Mouse (Mus musculus) cerebellum, postnatal 14 days (tissue): Measurements from ENCODE around the gene Slc35e2.
A peak's percentile ranks its signal among the peaks of the same experiment; 100 is the strongest.
"Not testable (repeated sequence)": the region's sequence is repeated elsewhere in the genome, so short reads cannot be mapped to it uniquely, and the experiment has no call there.

Experiments
- DNase-seq, 2 experiments: peaks; one replicate each; pipeline ENCODE4 v3.0.0; 2021; ENCODE audit warnings: mixed read lengths in 2 of 2

The Slc35e2 gene

DNA sequence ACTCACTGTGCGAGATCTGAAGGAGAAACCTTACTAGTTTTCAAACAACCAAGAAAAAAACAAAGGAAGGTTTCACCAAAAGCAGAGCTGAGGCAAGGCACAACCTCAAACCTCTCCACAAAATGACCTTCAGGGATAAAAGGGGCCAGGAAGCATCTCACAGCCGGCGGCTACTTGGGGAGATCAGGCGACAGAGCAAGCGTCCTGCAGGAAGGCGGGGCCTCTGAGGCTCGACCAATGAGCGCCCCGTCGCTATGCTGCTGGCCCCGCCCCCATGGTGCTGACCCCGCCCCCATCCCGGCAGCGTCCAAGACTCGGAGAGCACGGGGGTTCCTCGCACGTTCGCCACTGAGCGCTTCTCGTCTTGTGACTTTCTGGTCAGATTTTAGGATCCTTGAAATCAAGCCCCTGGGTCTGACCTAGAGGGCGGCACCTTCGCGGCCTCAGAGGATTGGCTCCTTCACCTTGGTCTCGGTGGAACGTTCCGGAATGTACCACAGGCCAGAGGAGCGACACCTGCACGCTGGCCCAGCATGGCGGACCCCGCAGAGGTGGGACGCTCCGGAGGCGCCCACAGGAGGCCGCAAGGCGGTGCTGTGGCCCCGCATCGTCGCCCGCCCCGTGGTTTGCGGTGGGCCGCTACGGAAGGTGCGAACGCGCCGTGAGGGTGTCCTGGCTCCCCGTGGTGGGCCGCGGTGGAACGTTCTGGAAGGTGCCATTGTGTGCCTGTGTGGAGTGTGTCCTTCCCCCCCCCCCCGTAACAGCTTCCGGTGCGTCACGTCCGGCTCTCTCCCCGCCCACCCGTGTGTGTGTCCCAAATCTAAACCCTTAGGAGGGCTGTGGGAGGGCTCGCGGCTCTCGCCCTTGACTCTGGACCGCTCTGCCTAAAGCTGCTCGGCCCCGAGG lies at the start of gene Slc35e2:
Slc35e2 (plus strand) TSS at position 326 of the 906 bp plus-strand sequence.
- peak; percentile 98 to 99 for DNase-seq

DNA sequence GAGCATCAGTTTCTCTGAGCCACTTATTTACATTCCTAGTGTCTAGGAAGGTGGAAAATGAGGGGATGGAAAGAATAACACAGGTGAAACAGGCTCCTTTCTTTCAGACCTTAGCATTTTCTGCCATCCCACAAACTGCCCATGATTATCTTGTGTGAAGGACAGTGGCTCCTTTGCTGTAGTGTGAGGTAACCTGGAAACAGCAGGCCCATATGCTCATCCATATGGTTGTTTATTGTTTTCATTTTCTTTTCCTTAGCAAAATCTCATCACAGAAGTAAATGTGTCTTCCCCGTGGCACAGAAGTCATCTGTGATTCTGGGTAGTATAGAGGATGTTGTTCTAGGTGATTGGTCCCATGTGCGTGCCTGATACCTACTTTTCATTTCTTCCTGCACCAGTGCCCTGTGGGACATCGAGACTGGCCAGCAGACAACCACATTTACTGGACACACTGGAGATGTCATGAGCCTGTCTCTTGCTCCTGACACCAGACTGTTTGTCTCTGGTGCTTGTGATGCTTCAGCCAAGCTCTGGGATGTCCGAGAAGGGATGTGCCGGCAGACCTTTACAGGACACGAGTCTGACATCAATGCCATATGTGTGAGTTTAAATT lies 48.2 kb upstream of the Slc35e2 start:
- peak in 1 of 2 experiments; percentile 33 for DNase-seq

DNA sequence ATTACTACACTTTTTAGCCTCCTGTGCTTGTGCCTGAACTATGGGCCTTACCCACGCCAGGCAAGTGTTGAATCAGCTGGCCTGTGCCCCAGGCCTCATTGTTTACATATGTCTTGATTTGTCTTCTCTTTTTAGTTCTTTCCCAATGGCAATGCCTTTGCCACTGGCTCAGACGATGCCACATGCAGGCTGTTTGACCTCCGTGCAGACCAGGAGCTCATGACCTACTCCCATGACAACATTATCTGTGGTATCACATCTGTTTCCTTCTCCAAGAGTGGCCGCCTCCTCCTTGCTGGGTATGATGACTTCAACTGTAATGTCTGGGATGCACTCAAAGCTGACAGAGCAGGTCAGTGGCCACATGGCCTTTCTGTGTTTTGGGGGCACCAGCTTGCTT lies 46.3 kb upstream of the Slc35e2 start:
- no peak for DNase-seq

DNA sequence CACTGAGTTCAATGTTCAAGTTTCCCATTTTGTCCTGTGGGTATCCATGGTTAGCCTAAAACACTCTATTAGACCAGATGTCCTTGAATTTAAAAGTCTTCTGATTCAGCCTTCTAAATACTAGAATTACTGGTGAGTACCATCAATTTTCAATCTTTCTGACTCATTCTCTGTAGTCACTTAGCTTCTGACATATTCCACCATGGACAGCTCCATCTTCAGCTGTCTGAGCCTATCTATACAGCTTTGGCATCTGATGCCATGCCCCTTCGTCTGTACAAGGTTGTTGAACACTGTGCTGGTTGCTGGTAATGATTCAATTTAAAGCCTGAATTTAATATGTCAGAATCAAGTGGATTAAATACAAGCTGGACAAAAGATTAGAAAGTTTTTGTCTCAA lies 45.8 kb upstream of the Slc35e2 start:
- no peak for DNase-seq

DNA sequence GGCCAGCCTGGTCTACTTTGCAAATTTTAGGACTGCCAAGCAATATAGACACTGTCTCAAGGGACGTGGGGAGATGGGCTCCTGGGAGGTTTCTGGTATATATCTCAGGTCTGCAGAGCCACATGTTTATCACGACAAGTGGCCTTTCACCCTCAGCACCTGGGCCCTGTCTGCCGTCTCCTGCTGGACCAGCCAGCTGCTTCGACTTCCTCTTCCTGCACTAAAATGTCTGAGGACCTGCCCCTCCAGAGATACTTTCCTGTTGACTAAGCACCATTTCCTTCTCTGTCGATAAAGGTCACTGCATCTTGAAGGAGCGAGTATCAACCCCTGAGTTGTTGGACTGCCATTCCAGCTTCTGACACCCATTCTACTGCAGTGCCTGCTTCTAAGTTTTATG lies 41.8 kb upstream of the Slc35e2 start:
- DNase-seq, result no peak

DNA sequence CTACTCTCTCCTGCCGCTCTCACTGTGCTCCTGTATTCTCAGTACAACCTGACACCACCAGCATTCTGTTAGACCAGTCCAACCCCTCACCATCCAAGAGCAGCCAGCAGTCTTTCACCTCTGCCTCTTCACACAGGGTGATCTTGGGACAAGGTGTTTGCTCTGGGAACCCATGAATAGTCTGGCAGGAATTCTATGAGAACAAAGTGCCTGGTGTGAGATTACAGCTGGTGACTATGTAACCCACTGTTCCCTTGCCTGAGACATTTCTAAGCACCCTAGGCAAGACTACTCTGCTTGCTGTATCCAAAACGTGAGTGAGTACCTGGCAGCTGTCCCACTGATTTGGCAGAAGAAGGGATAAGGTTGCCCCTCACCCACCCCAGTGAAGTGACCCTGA lies 40.3 kb upstream of the Slc35e2 start:
- no peak for DNase-seq

DNA sequence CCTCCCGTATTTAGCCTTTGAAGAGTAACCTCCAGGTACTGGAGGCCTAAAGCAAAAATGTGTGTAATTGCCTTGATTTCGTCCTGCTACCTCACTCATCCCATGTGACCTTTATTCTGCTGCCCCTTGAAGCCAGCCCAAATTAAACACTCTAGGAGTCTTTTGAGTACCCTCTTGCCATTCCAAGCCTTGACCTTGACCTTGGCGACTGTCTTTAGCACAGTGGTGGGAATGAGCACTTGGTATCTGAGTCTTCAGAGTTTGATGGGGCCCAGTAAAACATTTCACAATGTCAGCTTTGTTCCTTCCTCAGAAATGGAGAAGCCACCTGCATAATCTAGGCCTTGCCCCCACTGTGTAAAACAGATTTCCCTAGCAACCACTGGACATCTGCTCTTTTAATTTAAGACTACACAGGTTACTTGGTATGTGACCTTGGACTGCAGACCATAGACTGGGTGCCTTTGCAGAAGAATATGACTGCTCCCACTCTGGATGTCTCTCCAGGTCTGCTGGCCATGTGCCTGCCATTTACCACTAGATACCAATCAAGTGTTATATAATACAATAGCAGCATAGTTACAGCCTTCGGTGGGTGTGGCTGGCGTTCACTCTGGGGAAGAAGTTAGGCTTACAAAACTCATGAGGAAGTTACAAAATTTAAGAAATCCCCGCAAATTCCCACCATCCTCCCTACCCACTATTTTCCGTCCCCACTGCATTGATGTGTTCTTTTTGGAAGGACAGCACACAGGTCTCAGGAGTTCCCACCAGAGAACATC lies 39.4 kb upstream of the Slc35e2 start, which contains the start of gene Nadk:
Nadk (plus strand) TSS at position 718 of the 782 bp plus-strand sequence.
- DNase-seq, result peak in 1 of 2 experiments; percentile 37

DNA sequence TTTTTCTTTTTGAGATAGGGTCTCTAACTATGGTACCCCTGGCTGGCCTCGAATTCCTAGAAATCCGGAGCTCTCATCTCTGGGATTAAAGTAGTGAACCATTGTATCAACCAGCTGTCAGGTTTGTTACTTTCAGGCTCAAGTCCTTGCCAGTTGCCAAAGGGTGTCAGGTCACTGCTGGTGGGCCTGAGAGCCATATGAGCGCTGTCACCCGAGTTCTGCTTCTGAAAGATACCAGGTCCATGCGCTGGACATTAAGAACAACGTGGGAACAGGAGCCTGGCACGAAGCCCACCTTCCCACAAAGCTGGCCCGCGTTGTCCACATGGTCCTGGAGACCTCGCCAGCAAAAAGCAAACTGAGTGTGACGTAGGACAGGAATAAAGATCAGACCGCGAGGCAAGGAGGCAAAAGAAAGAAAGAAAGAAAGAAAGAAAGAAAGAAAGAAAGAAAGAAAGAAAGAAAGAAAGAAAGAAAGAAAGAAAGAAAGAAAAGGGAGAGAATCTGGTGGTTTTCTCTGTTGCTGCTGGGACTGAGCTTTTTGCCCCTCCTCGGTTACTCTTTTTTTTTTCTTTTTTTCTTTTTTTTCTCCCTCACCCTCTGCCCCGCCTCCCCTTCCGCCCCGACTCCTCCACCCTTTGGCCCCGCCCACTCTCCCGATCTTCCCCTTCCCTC lies 38.4 kb upstream of the Slc35e2 start:
- DNase-seq, result peak; percentile 77 to 85

DNA sequence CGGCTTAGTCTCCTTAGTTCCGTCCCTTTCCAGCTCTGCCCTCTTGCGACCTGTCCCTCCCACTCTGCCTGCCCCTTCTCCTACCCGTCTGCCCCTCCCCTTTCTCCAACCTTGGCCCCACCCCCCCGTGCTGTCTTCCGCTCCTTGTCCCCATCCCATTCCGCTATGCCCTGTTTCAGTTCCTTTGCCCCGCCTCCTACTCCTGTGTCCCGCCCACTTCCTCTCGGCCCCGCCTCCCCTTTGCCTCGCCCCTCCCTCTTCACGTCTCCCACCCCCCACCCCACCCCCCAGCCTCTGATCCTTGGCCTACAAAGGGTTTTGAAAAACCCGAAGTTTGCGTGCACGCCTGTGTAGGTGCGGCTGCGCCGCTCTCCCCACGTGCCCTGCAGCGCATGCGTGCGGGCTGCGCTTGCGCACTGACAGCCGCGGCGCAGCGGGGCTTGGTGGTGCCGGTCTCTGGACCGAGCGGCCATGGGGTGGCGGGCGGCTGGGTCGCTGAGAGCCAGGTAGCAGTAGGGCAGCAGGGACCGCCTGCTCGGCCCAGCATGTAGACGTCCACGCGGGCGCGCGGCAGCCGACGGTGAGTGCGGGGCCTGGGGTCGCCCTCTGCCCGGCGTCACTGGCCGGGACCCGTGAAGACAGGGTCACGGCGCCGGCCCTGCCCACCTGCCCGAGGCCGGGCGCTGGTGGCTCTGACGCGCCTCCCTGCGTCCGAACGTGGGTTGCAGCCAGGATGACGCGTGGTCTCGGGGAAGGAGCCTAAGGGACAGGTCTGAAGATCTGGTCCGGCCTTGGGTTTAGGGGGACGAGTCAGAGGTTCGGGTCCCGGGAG lies 37.6 kb upstream of the Slc35e2 start:
- DNase-seq, result peak; percentile 95

DNA sequence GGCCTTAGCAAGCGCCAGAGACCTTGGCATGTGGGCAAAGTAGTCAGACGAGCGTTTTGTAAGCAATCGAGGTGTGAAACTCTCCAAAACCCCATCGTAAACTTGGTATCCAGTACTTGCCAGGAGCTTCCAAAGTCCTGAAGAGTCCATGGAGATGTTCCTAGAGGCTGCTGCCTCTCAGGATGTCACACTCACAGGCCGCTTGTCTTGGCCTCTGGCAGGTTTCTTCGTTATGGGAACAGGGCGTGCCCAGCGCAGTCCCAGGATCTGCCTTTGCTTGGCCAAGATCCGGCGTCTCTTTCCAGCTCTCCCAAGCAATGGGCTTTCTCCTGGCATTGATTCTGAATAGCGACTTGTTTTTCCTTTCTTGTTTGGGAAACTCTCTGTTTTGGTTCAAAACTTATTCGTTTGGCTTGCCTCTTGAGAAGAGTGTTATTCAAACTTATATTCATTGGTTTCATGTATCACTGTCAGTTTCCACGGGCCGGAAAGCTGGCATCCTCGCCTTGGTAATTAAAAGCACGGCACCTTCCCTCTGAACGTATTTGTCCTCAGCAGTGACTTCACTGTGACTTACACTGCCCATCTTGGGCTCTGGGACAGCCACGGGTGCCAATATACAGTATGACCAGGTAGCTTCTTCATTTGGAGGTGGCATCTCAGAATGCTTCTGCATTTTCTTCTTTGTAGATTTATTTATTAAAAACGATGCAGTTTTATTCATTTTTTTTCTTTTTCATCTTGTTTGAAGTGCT lies 36.7 kb upstream of the Slc35e2 start:
- peak; percentile 41 to 42 for DNase-seq

DNA sequence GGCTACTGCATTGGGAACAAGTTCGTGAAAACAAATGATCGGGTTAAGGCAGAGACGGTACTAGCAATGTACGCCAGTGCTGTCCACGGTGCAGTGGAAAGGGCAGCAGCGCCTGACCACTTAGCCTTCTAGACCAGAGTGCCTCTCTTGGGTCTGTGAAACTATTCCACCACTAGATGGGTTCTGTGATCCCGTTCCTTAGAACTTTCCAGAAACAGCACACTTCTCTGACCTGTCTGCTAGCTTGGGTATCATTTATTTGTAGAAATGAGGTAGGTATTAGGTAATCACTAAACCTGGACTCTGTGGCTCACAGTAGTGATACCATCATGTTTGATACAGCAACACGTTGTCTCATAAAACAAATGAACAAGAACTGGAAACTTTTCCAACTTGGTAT lies 34.7 kb upstream of the Slc35e2 start:
- no peak for DNase-seq

DNA sequence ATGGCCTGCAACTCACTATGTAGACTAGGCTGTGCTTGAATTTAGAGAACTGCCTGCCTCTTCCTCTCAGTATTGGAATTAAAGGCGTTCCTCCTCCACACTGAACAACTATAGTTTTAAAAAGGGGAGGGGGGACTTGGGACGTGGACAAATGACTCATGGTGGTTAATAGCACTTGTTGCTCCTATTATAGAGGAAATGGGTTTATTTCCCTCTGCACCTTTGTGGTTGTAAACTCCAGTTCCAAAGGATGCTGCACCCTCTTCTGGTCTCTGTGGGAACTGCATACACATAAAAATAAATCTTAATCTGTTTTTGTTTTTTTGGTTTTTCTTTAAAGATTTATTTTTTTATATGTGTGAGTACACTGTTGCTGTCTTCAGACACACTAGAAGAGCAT lies 33.0 kb upstream of the Slc35e2 start:
- DNase-seq, result peak; percentile 57 to 62

DNA sequence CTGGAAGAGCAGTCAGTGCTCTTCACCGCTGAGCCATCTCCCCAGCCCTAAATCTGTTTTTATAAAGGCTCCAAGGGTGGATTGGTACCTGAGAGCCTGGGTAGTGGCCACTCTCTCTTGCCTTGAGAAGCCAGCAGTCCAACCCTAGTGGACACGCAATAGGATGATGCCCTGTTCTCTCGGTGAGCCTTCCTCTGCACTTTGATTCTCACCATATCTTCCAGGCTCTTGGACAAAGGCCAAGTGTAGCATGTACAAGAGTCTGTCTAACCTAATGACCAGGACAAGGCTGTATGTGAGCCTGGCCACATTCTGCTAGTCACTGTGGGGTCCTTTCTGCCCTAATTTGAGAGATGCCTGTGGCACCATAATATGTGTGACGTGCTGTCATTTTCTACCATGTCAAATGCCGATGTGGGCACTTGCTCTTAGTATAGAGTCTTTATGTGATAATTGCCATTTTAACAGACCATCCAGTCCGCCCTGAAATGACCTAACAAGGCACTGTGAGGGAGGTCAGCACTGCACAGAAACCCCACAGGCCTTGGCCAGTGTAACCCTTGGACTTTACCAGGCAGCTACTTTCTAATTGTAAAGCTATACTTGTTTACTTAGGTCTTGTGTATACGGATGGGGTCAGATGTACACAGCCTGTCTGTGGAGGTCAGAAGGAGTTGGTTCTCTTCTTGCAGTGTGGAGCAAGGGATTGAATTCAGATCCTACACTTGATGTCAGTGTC lies 32.4 kb upstream of the Slc35e2 start:
- no peak for DNase-seq

DNA sequence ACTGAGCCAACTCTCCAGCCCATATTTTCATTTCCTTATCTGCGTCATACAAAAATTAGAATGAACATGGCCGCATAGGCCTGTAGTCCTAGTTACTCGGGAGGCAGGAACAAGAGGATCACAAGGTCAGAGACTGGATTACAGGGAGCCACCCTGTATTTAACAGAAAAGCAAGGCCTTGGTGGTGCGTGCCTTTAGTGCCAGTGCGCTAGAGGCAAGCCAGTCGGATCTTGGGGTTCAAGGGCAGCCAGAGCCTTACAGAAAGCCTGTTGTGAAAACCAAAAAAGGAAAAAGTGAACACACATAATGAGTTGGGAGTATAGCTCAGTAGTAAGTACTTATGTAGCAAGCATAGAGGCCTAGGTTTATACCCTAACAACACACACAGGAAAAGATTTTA lies 31.4 kb upstream of the Slc35e2 start:
- no peak for DNase-seq

DNA sequence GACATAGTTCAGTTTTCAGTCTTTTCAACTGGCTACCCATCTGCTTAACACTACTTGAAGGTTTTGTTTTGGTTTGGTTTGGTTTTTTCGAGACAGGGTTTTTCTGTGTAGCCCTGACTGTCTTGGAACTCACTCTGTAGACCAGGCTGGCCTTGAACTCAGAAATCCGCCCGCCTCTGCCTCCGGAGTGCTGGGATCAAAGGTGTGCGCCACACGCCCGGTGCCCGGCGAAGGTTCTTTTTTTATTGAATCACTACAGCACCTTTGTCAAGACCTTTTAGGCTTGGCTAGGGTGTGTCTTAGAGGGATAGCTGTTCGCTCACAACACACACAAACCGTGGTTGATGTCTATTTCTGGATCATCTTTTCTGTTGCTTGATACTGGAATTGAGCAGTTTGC lies 30.9 kb upstream of the Slc35e2 start:
- DNase-seq, result not testable (repeated sequence)

DNA sequence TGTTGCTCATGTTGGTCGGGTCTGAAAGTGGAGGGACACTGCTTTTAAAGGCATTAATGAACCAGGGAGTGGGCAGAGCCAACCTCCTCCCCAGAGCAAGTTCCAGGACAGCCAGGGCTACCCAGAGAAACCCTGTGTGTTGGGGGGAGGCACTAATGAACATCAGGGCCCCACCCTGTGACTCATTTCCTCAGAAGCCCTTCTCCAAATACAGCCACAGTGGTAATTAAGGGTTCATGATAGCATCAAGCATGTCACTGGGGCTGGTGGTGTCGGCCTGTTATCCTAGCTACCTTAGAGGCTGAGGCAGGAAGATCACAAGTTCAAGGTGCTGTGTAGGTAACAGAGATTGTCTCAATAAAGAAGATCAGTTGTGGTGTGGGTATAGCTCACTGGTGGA lies 29.8 kb upstream of the Slc35e2 start:
- DNase-seq, result no peak

DNA sequence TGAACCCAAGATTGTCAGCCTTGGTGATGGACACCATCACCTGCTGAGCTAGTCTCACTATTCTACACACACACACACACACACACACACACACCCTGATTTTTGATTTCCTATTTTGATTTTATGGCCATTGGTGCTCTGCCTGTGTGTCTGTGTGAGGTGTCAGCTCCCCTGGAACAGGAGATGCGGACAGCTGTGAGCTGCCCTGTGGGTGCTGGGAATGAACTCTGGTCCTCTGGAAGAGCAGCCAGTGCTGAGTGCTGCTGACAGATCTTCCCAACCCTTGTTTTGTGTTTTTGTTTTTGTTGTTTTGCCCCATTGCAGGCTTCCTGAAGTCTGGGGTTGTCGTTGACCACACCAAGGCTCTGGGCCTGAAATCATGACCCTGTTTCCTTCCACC lies 28.1 kb upstream of the Slc35e2 start:
- DNase-seq, result no peak

DNA sequence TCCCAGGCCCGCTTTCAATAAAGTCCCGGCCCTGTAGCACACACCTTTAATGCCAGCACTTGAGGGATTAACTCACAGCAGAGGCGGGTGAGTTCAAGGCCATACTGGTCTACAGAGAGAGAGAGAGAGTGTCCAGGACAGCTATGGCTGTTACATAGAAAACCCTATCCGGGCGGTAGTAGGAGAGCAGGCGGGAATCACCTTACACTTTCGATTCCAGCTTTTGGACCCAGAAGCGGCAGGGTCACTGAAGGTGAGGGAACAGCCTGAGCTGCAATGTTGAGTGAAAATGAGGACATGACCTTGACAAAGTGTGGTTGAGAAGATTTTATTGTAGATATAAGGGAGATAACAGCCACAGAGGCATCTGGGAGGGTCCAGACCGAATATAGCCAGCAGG lies 27.3 kb upstream of the Slc35e2 start:
- DNase-seq, result no peak

DNA sequence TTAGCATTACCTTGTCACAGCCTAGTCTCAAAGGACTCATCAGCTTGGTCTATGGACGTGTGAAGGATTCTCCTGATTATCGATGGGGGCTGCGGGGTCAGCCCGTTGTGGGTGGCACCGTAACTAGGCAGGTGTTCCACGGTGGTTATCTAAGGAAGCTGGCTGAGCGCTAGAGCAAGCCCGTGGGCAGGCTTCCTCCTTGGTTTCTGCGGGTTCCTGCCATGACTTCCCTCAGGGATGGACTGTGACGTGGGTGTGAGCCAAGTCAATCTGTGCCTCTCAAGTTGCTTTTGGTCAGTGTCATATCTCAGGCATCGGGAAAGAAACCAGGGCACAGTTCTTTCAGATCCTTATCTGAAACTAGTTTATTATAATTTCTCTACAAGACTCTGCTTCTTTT lies 26.3 kb upstream of the Slc35e2 start:
- peak; percentile 35 to 42 for DNase-seq

DNA sequence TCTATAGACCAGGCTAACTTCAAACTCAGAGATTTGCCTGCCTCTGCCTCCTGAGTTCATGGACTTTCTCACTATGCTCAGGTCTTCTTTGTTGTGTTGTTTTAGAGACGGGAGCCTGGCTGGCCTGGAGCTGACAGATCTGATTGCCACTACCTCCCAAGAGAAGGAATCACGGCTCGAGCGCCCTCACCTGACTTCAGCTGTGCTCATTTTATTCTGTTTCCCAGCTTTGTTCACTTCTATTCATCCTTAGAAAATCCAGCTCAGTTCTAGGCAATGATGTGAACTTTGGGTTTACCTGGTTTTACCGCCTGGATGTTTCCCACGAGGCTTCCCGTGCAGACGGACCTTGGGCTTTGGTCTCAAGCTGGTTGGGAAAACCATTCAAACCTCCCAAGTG lies 25.7 kb upstream of the Slc35e2 start:
- no peak for DNase-seq
